Comparison of ENCODE assay signal across 9 mouse cellular contexts in the genomic region with DNA sequence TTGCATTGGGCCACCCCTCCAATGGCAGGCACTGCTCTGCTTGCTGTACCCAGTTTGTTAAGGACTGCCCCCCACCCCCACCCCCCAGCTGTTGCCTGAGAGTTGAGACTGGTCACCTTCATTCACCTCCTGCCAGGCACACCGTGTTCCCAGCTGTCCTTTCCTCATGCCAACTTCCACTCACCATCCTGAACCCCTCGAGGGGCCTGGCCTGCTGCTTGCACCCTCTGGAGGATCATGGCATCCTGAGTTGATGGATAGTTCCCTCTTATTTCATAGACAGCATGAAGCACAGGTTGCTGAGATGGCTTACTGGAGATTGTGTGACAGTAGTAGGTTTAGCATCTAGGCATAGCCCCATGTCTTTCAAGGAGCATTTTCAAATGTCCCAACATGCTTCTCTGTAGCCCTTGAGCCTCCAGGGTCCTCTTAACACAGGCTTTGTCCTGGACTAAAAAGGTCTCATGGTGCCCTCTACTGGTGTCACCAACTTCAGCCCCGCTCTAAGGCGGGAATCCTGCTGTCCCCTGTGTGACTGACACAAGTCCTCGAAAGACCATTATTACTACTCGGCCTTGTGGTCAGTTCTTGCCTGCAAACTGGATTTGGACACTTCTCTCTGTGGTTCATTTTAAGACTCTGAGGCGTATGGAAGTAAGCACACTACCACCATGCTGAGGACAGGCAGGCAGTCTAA. TPM values are rescaled to one million over a fixed set of nuclear protein-coding genes. Genes with fewer than 3 reads are reported as not detected.
DNase-seq lines count a peak whose midpoint lies in the region; ATAC-seq lines count a peak whose summit lies in the region.
"Had no signal": no experiment of that assay in that cellular context is flagged by ENCODE, and none has a peak within 500 bp of the region (broad histone marks: within the 10 kb centered on the region; RNA-seq: fewer than 3 reads in every experiment).

No protein-coding gene starts in this region.

- H3K27me3 ChIP-seq in midbrain, embryonic 15.5 days (replicated peaks) = no peaks in the 10 kb centered on the region

- peak; percentile 66 for ATAC-seq in midbrain, embryonic 15.5 days (replicated peaks)

- H3K36me3 ChIP-seq in midbrain, embryonic 15.5 days (replicated peaks) = no peaks in the 10 kb centered on the region

- DNase-seq in layer of hippocampus, adult 11-12 months (ENCODE audit: low spot score) = peak; percentile 78
- no peak for DNase-seq in layer of hippocampus, adult 9-10 months (ENCODE audit: low spot score)
- peak; percentile 68 to 69 for DNase-seq in cerebellum, postnatal 36 days
- peak; percentile 53 for DNase-seq in gastrocnemius, postnatal 10 days
- peak; percentile 60 to 76 for DNase-seq in kidney, adult 8-10 months
- peak; percentile 69 for DNase-seq in liver
- DNase-seq in spleen, postnatal 36 days (ENCODE audit: low spot score in 2 of 2) = peak; percentile 72

- no peak overlapping the region for H3K9ac ChIP-seq in midbrain, embryonic 15.5 days

- H3K4me1 ChIP-seq in midbrain, embryonic 15.5 days = peaks cover 32% of the 10 kb centered on the region

- H3K4me2 ChIP-seq in midbrain, embryonic 15.5 days = no peak overlapping the region

- no peak overlapping the region; the same call in 1 of the 2 replicates for H3K27ac ChIP-seq in midbrain, embryonic 15.5 days

- no peaks in the 10 kb centered on the region for H3K9me3 ChIP-seq in midbrain, embryonic 15.5 days
- H3K9me3 ChIP-seq: megakaryocyte, embryonic 14.5 days had no signal

- WGBS in midbrain, embryonic 15.5 days = 36% methylated on average over 7 of the region's 7 CpGs

- H3K4me3 ChIP-seq in midbrain, embryonic 15.5 days = no peak overlapping the region
- H3K4me3 ChIP-seq: megakaryocyte, embryonic 14.5 days had no signal

RNA-seq across cellular contexts. Expression of gene Spata13, which starts 54.9 kb away (rescaled TPM):
- 10 to 100 TPM in 1 of 2 experiments, 1 to 10 TPM in 1; 9.9 to 19.5 TPM for total RNA-seq in gastrocnemius, postnatal 10 days (2021)
- polyA plus RNA-seq in midbrain, embryonic 15.5 days (2015; fragmentation: Nextera tagmentation; extraction: Ambion mirVana) = 20.7 and 21.7 TPM in 2 replicates
